Mouse (Mus musculus) right cerebral cortex, postnatal 14 days (tissue): ENCODE measurements around the gene Disc1.
A peak's percentile ranks its signal among the peaks of the same experiment; 100 is the strongest.

Experiments
- DNase-seq: peaks from one replicate; pipeline ENCODE4 v3.0.0; 2022

Disc1 gene

DNA sequence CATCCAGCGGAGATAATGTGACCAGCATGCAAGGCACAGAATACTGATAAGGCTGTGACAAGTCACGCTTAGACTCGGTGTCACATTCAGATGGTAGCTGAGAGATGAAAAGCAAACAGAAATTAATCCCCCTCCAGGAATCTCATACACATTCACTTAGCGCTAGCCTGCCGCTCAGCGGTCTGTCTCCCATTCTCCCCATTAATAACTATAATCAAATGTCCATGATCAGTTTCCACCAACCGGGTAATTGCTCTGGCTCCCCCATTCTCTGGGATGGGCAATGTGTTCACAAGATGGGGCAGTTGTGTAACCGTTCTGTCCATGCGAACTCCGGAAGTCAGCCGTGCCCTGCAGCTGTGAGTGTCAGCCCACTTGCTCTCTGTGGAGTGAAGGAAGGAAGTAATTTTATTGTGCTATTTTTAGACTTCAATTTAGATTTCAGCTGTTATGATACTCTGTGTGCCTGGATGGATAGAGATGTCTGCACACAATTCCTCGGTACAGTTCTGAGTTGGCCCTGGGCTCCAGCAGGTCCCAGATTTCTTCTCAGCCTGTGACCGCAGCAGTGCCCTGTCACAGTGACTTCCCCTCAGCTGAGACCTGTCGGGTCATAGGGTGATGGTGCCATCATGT, 173.1 kb downstream of the Disc1 start:
- DNase-seq: no peak

DNA sequence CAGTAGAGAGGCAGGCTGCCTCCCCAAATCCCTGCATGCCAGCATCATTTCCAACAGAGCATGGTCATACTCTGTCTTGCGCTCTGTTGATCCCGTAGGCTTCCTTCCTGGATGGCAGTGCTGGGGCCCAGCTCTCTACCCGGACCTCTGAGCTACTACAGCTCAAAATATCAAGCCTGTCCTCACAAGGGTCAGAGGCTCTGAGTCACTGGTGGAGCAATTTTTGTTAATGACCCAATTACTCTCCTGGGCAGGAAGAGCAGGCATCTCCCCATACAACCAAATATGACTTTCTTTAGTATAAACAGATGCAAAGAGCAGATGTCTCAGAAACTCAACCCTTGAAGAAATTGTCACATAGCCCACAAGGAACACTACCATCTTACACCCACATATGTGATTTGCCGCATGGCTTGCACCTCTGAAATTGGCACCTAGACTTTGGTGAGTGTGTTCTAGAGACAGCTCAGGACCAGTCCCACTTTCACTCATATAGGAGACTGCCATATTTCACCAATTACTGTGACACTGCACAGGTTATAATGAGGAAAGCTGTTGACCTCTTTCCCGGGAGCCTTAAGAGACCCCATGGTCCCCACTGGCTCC, 176.6 kb downstream of the Disc1 start:
- no peak for DNase-seq

DNA sequence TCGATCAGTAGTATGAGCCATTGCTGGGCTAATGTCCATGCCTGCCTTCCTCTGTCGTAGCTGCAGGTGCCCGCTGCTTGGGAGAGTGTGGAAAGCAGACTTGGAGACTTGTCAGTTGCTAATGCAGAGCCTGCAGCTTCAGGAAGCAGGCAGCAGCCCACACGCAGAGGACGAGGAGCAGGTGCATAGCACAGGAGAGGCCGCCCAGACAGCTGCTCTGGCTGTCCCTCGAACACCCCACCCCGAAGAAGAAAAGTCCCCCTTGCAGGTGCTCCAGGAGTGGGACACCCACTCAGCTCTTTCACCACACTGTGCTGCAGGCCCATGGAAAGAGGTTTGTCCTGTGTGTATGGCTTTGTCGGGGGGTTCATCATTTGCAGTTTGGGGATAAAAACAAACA, 178.7 kb downstream of the Disc1 start:
- DNase-seq: no peak

DNA sequence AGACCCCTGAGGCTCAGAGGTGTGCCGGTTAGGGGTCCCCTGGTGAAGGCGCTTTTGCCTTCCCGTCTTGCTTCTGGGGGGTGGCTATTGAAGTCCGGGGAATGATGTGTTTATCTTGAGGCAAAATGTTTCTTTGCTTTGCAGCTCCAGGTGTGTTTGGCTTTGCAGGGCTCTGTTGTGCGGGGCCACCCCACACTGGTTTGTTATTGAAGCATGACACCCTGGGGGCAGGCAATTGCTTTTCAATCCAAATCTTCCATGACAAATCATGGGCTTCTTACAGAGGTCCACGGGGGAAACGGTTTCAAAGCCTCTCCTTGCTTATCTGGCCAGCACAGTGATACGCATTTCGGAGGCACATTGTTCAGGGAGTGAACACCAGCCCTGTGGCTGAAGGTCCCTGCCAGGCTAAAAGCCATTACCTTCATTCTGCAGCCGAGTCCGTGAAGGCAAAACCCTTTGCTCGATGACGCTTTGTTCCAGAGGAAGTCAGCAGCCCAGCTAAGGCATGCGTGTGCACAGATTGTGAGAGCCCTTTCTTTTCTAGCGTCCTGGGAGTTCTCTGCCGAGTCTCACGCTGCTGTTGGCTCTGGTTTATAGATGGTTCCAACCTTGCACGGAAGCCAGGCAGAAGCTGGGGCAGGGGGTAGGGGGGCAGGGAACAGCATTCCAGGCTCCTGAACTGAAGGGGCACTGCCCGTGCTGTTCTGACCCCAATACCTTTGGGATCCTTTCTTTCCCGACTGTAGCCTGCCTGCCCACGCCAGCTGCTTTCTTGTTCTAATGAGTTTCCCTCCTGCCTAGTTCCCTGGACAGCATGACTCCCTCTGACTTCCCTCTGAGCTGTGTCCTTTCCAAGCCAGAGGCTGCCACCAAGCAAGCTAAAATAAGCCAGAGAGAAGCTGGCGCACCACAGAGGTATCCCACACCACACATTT, 182.2 kb downstream of the Disc1 start:
- no peak for DNase-seq

DNA sequence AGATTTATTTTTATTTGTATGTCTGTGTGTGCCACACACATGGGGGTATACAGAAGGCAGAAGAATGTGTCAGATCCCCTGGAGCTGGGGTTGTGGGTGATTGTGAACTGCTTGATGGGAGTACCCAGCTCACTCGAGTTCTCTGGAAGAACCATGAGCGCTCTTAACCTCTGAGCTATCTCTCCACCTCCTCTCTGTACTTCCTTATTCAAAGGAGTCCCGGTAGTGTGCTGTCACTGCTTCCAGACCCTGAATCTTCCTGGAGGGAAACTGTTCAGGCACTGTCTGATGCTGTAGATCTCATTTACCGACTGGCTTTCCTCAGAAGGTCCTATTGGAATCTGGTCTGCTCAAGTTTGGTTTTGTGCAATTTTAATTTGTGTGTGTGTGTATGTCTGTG, 186.8 kb downstream of the Disc1 start:
- no peak for DNase-seq

DNA sequence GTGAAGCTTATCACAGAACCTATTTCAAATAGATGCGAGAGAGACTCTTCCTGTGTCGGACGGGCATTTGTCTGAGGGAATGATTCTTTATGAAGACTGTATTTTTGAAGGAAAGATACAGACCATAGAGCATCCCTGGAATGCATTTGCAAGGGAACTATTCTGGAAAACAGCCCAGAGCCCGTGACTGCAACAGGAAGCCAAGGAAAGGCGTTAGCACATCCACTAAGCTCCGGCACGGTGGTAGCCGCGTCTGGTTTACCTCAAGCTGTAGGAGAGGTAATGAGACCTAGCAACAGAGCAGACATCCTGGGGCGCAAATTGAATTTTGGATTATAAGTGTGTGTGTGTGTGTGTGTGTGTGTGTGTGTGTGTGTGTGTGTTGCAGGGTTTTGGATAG, 188.4 kb downstream of the Disc1 start:
- no peak for DNase-seq

DNA sequence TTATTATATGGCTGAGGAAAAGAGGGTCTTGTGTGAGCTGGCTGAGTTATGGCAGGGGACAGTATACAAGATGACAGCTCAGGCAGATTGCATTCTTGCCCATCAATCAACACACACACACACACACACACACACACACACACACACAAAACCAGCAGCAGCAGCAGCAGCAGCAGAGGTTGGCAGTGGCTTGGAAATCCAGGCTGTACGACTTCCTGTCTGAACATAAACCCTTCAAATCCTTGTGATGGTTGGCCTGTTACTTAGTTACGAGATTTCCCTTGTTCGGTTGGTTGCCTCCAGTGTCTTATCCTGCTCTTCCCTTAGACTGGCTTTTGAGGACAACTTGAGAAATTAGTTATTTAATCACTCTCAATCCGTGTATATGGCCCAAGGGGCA, 188.9 kb downstream of the Disc1 start:
- DNase-seq: no peak

DNA sequence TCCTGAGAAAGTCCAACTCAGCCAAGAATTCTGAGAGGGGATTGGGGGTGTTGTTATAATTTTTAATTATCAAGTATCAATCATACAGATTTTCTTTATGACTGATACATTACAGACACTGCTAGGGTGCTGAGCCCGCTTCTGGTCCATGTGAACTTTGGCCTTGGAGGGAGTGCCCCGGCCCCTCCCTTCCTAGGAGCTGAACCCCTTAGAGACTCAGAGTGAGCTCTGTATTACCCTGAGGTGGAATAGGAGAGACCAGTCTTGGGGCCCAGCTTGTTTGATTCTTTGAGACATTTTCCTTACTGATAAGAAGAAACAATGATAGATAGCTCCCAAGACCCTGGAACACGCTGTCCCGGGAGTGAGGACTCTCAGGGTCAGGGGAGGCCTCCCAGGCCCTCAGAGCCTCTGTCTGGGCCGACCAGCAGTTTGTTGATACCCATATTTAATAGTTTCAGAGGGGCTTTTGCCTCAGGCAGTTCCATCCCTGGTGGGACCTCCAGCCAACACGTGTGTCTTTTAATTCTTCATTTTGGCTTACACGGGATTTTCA, 192.8 kb downstream of the Disc1 start:
- no peak for DNase-seq

DNA sequence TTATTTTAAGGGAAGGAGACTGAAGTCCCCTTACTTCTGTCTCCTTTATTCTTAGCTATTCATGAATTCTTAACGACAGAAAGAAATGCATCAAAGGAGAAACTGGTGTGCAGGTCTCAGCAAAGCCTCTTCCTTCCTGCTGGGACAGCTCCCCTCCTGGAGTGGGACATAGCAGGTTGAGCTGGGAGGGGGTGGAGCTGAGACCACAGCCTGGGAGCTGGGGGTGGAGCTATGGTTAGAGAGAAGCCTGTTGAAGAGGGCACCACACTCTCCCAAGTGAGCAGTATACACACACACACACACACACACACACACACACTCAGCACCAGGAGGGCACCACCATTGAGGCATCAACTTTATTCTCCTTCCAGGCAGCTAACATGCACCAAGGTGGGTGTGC, 193.4 kb downstream of the Disc1 start:
- DNase-seq: no peak

DNA sequence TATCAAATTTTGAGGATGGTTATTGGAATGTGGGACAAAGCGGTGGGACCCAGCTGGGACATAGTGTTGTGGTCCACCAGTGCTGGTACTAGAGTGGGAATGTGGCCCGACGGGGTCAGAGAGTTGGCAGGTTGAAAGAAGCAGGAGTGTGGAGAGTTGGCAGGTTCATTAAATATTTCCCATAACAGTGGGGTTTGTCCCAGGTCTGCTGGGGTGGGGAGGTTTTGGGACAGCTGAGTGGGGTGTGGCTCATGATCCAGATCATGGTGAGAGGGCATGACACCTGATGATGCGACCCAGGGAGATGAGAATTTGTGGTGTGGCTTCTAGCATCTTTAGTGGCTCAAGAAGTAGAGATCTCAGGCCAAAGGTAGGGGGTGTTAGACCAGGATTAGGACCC, 199.0 kb downstream of the Disc1 start:
- no peak for DNase-seq

DNA sequence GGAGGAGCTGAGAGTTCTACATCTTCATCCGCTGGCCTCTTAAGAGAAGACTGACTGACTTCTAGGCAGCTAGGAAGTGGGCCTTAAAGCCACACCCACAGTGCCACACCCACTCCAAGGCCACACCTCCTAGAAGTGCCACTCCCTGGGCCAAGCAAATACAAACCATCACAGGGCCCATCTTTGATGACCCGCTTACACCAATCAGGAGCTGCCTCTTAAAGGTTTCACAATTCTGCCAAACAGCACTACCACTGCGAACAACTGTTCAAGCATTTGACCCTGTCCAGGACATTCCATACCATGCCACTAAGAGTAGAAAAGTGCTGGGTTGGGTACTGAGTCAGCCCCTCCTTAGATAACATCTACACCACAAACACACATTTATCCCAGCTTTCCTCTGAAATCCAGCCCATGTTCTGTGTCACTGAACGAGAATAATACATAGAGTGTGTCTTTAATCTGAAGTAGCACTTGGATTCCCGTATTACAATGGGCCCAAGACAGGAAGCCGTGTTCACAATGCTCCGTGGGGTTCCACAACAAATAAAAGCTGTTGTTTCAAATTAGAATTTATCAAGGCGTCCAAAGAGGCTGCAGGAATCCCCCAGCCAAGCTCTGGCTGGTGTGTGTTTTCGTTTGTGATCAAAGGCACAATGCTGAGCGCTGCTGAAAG, 199.6 kb downstream of the Disc1 start:
- no peak for DNase-seq

DNA sequence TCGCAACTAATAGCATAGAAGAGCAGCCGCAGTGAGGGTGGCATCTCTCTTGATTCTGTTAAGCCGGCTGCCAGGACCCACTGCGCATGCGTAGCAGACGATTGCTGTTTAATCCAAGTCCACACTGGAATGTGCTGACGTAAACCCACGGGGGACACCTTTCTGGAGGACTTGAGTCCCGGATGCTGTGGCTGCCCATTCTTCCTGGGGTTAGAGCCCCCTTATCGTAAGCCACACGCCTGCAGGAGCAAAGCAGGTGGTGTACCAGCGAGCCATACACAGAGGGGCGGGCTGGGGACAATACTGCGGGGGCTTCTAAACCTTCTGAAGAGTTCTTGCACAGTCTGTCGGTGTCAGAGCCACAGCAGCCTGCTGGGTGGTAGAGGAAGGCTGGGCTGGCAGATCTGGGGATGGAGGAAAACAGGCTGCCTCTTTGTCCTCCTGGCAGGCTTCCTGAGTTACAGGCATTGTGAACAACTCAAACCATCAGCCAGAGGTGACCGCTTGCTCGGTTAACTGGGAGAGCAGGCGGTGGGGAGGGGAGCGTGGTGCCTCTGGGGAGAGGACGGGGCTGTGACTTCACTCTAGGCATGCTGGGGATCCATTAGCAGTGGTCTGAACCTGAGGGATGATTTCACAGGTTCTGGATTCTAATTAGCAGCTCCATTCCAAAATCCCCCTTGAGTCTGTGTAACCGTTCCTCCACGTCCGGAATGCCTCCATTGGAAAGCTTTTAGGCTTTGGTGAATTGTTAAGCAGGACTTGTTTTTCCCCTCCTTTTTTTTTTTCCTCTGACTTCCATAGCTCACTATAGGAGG, 200.4 kb downstream of the Disc1 start:
- peak; percentile 92 for DNase-seq

DNA sequence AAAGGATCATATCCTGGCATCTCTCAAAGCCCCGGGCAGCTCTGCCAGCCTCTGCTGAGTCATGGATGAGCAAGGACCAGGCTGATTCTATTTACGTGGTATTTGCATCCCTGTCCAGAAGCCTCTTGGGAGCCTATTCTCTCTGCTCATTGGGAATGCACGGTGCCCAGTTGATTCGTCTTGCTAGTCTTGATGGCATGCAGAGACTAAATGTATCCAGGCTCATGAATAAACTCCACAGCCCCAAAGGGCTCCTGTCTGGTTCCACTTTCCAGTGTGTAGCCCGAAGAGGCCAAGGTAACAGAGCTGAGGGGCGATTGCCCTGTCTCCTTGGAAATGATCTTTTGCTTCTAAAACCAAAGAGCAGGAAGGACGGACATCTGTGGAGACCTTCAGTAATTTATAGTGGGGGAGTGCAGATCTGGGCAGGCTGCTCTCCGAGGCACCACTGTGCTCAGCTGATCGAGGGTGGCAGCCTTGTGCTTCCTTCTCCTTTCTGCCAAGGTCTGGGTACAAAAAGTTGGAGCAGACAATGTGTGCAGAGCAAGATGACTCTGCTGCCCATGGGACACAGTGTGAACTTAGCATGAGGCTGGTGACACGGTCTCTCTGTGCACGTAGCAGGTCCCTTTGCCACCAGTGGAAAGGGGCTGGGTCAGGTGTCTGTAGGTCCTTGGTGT, 201.2 kb downstream of the Disc1 start:
- peak; percentile 29 for DNase-seq

DNA sequence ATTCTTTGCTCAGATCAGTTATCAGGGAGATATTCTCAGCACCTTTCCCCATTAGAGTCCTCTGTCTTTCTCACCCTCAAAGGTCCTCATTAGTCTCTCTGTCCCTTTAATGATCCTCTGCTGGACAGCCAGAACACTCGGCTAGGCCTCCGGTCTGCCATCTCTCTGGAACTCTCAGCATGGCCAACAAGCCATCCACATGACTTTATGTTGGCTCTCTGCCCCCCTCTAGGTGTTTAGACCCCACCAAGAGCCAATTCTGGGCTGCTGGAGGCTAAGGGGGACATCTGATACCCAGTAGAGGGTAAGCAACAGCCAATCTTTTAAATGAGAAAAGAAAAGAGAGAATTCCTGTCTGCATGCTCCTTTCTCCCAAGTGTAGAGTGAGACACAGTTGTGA, 203.7 kb downstream of the Disc1 start:
- DNase-seq: no peak

DNA sequence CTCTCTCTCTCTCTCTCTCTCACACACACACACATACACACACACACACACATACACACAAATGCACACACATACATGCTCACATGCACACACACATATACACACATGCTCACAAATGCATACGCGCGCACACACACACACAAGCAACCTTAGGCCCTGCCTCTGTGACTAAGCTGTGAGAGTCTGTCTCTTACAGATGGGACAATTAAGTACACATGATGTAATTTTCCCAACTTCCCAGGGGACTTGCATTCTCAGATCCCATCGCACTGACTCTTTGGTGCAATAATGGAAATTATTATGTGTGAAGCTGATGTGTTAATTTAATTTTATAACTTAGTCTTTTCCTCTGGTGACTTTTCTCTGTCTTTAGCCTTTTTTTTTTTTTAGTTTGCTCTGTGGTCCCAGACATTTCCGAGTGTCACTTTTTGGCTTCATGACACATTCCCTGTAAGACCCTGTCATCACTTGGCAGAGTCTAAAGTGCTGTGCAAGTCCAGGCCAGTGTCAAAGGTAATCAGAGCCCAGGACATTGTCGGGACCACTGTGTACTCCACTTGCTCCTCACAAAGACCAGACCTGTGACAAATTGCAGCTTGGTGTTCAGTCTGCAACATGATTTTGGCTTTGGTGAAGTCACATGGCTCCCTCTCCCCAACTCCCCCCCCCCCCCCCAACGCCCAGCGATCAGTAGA, 205.0 kb downstream of the Disc1 start:
- DNase-seq: no peak

DNA sequence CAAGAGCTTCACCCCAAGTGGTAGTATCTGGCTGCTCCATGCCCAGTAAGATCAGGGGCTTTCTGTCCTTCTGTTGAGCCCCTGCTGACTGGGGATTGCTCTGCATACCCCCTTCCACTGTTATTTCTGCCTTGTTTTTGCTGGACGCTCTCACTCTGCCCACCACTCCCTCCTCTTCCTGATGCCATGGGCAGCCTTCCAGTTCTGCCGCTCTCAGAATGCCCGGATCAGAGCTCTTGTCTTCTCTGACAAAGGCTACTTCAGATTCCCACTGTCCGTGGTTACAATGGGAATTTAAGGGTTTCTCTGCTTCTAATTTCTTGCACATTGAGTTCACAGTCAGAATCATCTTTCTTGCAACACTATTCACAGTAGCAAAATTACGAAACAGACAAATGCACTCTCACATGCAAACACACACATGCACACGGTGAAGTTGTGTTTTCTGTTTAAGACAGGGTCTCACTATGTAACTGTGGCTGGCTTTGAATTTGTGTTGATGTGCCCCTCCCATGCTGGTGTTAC, 214.2 kb downstream of the Disc1 start:
- no peak for DNase-seq

DNA sequence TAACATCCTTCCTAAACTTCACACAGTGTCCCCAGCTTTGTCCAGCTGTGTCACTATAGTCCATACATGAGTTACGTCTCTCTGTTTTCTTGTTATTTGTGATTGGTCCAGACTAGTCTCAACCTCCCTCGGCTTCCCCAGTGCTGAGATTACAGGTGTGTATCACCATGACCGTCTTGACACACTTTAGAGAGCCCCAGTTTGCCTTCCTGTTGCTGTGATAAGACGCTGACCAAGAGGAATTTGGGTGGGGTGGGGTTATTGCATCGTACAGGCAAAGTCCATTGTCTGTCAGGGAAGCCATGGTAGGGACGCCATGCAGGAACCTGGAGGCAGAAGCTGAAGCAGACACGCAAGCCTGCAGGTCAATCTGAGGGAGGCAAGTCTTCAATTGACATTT, 216.3 kb downstream of the Disc1 start:
- no peak for DNase-seq

DNA sequence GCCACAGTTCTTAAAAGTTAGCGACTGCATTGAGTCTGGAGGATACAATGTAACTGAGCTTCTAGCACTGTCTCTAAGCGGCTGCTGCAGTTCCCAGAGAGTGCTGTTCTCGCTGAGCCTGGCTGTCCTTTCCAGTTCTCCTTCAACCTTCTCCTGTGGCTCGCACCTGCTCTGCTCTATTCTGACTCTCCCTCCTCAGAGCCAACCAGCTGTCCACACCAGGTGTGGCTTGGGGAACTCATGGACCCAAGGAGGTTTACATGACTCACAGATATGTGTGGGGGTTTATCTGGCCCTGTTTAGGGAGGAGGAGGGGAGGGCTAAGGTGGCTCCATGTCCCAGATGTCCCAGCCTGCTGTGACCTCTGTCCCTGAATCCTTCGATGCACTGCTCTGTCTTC, 217.4 kb downstream of the Disc1 start:
- DNase-seq: no peak

DNA sequence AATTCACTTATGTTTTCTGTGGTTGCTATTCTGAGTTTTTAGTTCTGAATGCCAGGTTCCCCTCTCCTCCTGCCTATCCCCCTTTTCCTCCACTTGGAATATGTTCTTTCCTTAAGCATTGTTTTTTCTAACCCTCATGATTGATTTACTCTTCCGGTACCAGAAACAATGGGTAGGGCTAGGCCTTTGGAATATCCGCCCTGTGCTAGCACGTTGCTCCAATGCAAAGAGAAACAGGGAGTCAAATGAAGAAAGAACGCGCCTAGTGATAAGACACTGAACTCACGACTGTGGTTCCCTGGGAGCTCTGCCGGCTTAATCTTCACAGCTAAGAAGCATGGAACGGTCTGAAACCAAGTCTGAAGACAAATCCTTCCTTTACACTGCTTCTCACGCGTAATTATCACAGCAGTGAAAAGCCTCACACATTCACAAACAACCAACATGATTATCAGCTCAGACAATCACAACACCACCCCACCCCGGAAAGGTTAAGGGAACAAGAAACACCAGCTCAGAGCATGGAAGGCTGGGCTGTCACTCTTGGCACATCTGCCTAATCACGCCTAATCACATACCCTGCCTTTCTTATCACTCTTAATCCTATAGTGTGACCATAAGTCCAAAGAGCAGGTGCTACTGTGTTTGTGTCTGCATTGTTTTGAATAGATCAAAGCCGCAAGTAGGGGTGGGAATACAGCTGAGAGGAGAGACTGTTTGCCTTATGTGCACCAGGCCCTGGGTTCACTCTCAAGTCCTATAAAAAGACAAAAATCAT, 218.3 kb downstream of the Disc1 start:
- no peak for DNase-seq
